Mouse (Mus musculus) lung, adult 18-20 months (tissue): ENCODE measurements around the gene Apoc2.

Experiments
- DNase-seq, 2 experiments: peaks; one replicate each; pipeline ENCODE4 v3.0.0; 2022; ENCODE audit warnings: mixed read lengths in 2 of 2

Gene Apoc2

GRCm38 (mm10) chr7:19676662-19677061, 1.1 kb downstream of the Apoc2 start:
- no peak for DNase-seq

GRCm38 (mm10) chr7:19675824-19676223, 1.9 kb downstream of the Apoc2 start:
- DNase-seq: no peak

GRCm38 (mm10) chr7:19673083-19673699, 4.5 kb downstream of the Apoc2 start:
- peak in 1 of 2 experiments; percentile 28 for DNase-seq

DNA sequence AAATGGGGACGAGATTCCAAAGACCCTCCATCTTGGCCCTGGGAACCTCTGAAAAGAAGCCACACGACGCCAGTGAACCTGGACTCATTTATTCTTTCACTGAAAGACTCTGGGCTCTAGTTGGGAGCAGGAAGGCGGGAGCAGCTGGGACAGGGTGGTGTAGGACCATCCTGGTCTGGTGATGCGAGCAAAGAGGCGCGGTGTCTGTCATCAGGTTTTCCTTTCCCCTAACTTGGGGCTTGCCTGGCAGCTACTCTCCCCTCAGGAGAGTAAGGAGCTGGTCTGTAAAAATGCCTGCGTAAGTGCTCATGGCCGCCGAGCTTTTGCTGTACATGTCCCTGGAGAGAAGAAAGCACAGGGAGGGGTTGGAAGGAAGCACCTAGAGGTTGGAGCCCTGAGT, 6.2 kb downstream of the Apoc2 start:
- DNase-seq: no peak

DNA sequence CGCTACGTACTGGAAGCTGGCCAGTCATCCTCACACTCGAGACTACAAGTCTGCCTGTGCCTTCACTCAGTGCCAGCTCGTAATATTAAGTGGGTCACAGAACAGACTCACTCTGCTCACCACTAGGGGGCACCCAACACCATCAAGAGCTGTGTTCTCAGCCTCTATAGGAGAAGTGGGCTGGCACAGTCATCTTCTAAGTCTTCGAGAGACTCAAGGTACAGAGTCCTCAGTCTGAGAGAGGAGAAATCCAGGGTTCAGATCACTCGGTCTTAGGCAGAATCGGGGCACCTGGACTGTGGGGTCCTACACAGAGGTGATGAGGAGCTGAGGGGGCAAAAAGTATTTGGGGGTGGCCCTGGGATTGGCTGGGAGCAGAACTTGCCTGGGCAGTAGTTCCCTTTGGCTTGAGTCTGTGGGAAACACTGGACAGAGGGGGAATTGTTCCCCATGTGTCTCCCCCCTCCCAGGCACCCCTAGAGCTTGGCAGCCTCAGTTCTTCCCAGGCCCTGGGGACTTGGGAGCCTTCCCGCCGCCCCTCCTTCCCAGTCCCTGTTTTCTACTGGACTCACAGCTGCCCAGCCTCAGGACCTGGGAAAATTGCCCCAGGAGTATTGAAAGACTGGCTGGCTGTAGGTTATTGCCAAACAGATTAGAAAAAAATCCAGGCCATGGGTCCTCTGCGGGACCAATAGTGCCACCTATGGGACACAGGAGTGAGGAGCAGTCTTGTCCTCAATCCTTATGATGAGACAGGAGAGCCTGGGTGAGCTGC, 8.6 kb downstream of the Apoc2 start:
- DNase-seq: peak; percentile 91 to 93

GRCm38 (mm10) chr7:19667434-19667833, 10.3 kb downstream of the Apoc2 start:
- DNase-seq: no peak

DNA sequence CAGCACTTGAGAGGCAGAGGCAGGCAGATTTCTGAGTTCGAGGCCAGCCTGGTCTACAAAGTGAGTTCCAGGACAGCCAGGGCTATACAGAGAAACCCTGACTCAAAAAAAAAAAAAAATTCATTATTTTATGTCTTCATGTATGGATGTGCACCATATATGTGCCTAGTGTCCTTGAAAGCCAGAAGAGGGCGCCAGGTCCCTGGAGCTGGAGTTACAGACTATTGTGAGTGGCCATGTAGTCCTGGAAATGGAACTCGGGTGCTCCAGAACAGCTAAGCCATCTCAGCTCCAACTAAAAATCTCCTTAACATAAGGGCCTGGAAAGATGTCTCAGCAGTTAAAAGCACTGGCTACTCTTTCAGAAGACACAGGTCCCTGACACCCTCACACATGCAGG, 11.0 kb downstream of the Apoc2 start:
- no peak for DNase-seq

DNA sequence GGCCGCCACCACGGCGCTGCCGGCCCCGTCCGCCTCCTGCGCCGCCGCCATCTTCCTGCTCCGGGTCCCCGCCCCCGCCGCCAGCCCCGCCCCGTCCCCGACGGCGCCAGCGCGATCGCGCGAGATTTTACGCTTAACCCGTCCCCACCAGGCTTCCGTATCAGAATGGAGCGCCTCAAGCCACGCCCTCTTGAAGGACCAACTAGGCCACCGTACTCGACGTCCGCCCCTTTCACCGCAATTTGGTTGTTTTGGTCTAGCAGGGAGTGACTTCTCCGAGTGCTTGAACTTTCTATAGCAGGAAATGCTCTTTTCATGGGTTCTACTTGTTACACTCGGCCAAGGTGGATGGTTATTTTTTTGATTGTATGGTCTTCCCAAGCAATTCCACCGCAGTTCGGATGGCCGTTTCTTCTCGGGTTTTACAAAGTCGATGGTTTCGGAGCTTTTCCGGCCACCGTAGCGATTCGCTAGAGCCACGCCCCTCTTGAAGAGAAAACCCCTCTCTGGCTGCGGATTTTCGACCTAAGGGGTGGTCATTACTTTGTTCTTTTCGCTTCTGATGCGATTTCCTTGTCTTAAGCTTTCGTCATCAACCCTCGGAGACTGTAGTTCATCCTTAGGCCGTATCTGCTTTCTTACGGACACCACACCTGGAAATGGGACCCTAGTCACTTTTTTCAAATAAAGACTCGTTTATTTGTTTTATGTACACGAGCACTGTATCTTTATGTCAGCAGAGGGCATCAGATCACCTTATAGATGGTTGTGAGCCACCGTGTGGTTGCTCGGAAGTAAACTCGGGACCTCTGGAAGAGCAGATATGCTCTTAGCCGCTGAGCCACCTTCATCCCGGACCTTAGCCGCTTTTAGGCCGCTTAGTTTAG, 12.5 kb downstream of the Apoc2 start, which contains the start of gene Clptm1:
Gene Clptm1, minus strand, starts transcription at position 79 of the 887 bp plus-strand sequence.
- peak; percentile 97 to 98 for DNase-seq

DNA sequence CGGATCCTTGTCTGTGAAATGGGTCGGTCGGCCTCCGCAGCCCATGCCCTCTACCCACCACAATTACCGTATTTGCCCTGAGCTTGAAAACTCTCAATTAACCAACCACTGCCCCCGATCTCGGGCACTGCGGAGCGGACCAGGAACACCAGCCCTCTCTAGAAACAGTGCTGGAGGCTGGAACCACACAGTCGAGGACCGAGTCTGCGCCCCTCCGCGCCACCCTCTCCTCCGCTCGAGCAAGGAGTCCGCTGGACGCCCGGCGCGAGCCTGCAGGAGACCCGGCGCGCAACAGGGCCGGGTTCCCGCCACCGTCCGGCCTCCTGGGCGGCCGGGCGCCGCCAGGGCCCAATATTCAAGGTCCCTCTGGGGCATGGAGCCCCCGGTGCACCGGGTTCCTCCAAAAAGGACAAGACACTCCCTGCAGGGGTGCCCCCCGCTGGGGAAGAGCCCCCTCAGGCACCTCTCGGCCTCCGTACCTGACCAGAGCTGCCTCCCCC, 13.2 kb downstream of the Apoc2 start:
- DNase-seq: no peak

- DNase-seq: no peak
These were observed 13.8 kb downstream of the Apoc2 start for GRCm38 (mm10) chr7:19663940-19664339.

GRCm38 (mm10) chr7:19652614-19653013, 25.1 kb downstream of the Apoc2 start:
- DNase-seq: no peak

DNA sequence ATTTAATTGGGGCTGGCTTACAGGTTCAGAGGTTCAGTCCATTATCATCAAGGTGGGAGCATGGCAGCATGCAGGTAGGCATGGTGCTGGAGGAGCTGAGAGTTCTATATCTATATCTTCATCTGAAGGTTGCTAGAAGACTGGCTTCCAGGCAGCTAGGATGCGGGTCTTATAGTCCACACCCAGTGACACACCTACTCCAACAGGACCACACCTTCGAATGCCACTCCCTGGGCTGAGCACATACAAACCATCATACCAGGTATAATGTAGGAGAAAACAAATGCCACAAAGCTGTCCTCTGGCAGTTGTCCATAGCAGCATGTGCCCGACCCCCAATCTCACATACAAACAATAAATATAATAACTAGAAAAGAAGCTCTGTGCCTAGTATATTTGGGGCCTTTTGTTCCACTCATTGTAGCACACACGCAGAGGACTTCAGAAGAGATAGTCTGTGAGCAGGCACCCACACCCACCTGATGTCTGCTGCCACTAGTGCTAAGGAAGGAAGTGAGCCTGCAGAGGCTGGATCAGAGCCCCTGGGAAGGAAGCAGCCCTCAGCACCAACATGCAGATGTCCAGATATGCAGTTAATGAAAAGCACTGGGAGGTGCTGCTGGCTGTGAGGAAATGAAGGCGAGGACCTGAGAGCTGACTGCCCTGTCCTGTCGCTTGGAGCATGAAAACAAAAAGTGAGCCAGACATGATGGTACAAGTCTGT, 26.5 kb downstream of the Apoc2 start:
- DNase-seq: peak in 1 of 2 experiments; percentile 24

DNA sequence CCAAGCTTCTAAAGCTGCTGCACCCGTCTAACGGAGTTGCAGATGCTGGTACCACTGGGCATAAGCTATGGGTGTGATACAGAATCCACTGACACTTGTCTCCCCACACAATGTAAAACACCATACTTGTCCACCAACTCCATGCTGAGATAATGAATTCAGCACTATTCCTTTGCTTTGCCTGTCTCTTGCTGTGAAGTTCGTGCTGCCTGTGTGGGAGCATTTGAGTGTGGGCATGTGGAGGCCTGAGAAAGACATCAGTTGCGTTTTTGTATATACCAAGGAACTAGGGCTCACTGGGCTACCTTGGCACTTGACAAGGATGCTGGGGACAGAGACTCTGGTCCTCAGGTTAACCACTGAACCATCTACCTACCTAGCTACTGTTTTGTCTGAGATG, 36.5 kb downstream of the Apoc2 start:
- no peak for DNase-seq

DNA sequence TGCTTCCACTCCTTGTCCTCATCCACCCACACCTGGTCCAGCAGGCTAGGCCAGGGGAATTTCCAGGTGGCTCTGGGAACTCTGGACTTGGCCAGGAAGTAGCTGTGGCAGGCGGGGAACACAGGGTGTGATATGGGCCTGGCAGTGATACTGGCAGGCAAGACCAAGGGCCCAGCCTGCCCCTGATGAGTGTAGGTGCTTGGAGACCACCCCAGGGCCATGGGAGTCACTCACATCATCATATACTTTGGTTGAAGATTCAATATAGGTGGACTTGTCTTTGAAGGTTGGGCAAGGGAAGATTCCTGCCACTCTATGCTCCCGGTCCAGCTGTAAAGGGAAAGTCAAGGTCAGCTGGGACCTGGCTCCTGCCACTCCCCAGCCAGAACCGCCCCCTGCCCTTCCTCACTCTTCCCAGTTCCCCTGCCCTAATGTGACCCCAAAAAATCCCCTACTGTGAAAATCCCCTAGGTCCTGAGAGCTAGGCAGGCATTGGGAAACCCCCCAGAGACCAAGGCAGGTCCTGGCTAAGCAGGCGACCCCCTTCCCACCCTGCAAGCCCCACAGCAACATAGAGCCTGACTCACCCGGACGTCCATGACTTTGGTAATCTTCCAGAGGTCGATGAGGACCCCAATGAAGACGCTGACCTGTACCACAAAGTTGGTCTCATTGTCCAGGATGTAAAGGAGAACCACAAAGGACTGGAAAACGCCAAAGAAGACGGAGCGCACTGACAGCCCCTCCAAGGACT, 42.5 kb downstream of the Apoc2 start:
- no peak for DNase-seq

DNA sequence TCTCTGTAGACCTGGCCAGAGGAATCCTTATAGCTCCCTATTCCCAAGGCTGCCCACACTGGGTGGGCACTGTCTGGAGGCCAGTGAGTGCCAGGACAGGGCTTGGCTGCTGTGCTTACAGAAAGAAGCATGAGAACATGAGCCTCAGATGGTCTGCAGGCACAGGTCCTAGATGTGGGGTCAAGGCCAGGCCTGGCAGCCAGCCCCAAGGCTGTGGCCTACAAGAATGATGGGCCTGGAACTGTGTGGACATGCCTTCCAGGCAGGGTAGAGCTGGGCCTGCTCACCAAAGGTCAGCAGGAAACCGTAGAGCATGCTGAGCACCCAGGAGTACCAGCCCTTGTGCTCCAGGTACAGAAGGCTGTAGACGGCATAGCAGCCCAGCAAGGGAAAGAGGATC, 43.1 kb downstream of the Apoc2 start:
- no peak for DNase-seq

DNA sequence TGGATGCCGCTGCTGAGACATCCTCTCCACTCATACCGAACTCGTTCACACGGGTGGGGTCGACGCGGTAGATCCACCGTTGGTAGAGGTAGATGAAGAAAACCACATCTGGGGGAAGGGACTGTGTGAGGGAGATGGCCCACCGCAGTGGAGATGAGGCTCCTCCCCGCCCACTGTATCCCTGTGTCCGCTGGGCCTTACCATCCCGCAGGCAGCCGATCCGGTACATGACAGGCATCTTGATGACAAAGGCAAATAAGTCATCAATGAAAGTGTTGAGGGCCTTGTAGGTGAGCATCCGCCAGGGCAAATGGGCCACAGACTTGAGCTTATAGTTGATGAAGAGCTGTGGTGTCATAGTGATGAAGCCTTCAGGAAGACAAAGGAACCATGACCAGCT, 43.9 kb downstream of the Apoc2 start:
- no peak for DNase-seq

DNA sequence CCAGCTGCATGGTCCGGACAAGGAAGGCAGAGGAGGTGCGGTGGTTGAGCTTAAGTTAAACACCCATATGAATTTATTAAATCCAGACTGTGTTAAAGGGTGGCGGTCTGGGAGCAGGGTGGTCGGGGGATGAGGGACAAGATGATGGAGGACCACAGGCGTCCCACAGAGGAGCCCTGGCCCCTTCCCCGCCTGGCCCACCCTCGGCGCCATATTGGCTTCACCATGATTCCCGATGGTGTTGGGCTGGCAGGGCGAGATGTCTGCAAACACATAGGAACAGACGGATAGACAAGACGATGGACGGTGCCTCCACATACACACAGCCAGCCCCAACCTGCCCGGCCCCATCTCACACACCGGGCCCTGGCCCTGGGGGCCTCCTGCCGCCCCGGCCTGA, 44.5 kb downstream of the Apoc2 start:
- no peak for DNase-seq

DNA sequence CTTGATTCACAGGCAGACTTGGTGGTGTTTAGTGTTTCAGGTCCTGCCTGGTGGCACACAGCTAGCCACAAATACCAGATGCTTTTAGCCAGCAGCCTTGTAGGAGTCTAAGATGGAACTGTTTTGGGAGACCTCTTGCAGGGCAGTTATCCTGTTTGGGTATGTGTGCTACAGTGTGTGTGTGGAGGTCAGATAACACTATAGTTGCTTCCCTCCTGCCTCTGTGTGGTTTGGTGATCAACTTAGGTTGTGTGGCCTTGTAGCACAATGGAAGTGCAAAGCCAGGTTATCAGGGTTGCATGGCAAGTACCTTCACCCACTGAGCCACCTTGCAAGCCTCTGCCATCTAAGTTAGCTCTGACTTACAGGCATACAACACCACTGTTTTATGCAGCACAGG, 45.0 kb downstream of the Apoc2 start:
- no peak for DNase-seq

GRCm38 (mm10) chr7:19632275-19632674, 45.5 kb downstream of the Apoc2 start:
- DNase-seq: no peak

DNA sequence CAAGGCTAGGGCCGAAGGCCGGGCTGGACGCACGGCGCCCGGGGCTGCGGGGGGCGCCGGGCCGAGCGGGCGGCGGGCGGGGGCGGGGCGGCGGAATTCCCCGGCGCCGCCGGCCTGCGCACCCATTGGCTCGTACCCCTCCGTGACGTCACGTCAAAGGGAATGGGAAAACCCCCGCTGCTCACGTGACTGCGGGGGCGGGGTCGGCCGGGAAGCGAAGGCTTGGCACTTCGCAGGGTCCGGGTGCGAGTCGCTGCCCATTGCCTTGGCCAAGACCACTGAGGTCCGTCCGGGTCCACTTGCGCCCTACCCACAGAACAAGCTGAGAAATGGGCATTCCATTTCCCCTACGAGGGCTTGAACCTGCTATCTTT, 48.4 kb downstream of the Apoc2 start, which contains the start of gene Relb:
Gene Relb, minus strand, starts transcription at position 78 of the 374 bp plus-strand sequence.
- peak; percentile 89 to 93 for DNase-seq

DNA sequence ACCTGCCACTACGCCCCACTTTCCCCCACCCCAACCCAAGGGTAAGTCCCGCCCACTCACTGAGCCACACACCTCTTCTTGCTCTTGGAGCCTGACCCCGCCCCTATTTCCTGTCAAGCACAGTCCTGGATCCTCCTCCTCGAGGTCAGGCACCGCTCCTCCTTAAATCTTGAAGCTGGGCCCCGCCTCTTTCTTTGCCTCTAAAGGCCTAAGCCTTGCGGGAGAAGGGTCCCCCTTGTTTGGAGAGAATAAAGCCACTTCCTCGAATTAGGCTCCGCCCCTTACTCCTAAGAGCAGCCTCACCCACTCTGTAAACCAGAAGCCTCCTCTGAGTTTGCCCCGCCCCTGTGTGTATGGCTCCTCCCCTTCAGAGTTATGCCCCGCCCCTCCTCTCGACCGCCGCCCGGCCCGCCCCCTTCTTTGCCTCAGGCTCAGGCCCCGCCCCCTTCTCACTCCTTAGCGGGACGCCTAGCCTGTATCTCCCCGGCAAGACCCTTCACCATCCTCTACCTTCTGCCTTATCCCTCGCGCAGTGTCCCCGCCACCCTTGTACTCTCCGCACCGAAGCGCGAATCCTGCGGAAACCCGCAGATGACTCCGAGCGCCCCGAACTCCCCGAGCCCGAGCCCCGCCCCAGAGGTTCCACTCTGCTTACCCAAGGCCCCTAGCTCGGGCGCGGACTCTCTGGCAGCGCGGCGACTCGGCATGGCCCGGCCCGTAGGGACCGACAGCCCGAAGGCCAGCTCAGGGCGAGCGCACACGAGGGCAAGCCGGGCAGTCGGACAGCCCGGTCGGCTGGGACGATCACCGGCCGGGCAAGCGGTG, 49.0 kb downstream of the Apoc2 start:
- DNase-seq: peak; percentile 99
